In genomic region chr1:74119115-74119514, GRCm38 (mm10) we compare ENCODE assay signal across 15 mouse cellular contexts. TPM values are rescaled to one million over a fixed set of nuclear protein-coding genes. Genes with fewer than 3 reads are reported as not detected.
A peak's percentile ranks its signal among the peaks of the same experiment; 100 is the strongest.
DNase-seq lines count a peak whose midpoint lies in the region; ATAC-seq and TF ChIP-seq lines count a peak whose summit lies in the region.
"Had no signal": no experiment of that assay in that cellular context is flagged by ENCODE, and none has a peak within 500 bp of the region (broad histone marks: within the 10 kb centered on the region; RNA-seq: fewer than 3 reads in every experiment).

No protein-coding gene starts in this region.

- H3K27me3 ChIP-seq in forebrain, embryonic 14.5 days (replicated peaks; ENCODE audit: control insufficient read depth, insufficient read depth, low read length): no peaks in the 10 kb centered on the region
- H3K27me3 ChIP-seq in forebrain, embryonic 10.5 days (ENCODE audit: poor library complexity, severe bottlenecking): peaks cover 41% of the 10 kb centered on the region
- H3K27me3 ChIP-seq in kidney, adult 2 months (replicated peaks; ENCODE audit: control insufficient read depth, insufficient read depth, low read length): no peaks in the 10 kb centered on the region
- H3K27me3 ChIP-seq: heart, embryonic 15.5 days; Patski had no signal

- no peak for TF ChIP-seq POLR2A in kidney, adult 2 months (IDR thresholded peaks at IDR 0.05; ENCODE audit: low read depth, low read length)

- no peak for TF ChIP-seq CTCF in kidney, adult 2 months (conservative IDR thresholded peaks at IDR 0.05; ENCODE audit: insufficient read depth, insufficient read length, low read depth, low read length)

- H3K9me3 ChIP-seq in forebrain, embryonic 14.5 days (replicated peaks; ENCODE audit: control insufficient read depth, low read length): no peaks in the 10 kb centered on the region
- H3K9me3 ChIP-seq in forebrain, embryonic 10.5 days: no peaks in the 10 kb centered on the region
- H3K9me3 ChIP-seq: heart, embryonic 15.5 days; limb, embryonic 12.5 days; midbrain, embryonic 12.5 days had no signal

- peak overlapping the region; percentile 9; the same call in 1 of the 2 replicates for H3K27ac ChIP-seq in forebrain, embryonic 14.5 days (ENCODE audit: low read depth, low read length)
- no peak overlapping the region for H3K27ac ChIP-seq in forebrain, embryonic 10.5 days
- H3K27ac ChIP-seq in kidney, adult 2 months (ENCODE audit: insufficient read depth, low read depth, low read length): peak overlapping the region; percentile 19
- H3K27ac ChIP-seq: heart, embryonic 15.5 days; layer of hippocampus, adult 2 months; limb, embryonic 12.5 days; midbrain, embryonic 12.5 days had no signal

- WGBS in forebrain, embryonic 14.5 days: 55% methylated on average over 1 of the region's 1 CpGs
- 93% methylated on average over 1 of the region's 1 CpGs for WGBS in forebrain, embryonic 10.5 days
- 90% methylated on average over 1 of the region's 1 CpGs for WGBS in kidney, adult 2 months

- H3K9ac ChIP-seq in forebrain, embryonic 14.5 days (ENCODE audit: low read length): no peak overlapping the region
- H3K9ac ChIP-seq: heart, embryonic 15.5 days; limb, embryonic 12.5 days; midbrain, embryonic 12.5 days had no signal

- intact Hi-C loops in heart, postnatal 25 days (cut with DNase I): no loop called here

- H3K4me3 ChIP-seq in forebrain, embryonic 14.5 days (ENCODE audit: low read depth, low read length): no peak overlapping the region
- no peak overlapping the region for H3K4me3 ChIP-seq in forebrain, embryonic 10.5 days
- no peak overlapping the region for H3K4me3 ChIP-seq in kidney, adult 2 months (ENCODE audit: insufficient read depth, low read depth, low read length)
- H3K4me3 ChIP-seq: heart, embryonic 15.5 days; layer of hippocampus, adult 2 months; limb, embryonic 12.5 days; midbrain, embryonic 12.5 days had no signal

- no peaks in the 10 kb centered on the region for H3K36me3 ChIP-seq in forebrain, embryonic 14.5 days (ENCODE audit: control insufficient read depth, insufficient read depth, low read length)
- no peaks in the 10 kb centered on the region for H3K36me3 ChIP-seq in forebrain, embryonic 10.5 days (replicated peaks)
- no peaks in the 10 kb centered on the region for H3K36me3 ChIP-seq in kidney, adult 2 months (ENCODE audit: control insufficient read depth, insufficient read depth, low read length)
- H3K36me3 ChIP-seq: heart, embryonic 15.5 days; limb, embryonic 12.5 days; midbrain, embryonic 12.5 days had no signal

- ATAC-seq in forebrain, embryonic 14.5 days: peak; percentile 22; the same call in 1 of the 2 replicates
- no peak for ATAC-seq in granulocyte monocyte progenitor cell, adult 5-6 weeks (replicated peaks; ENCODE audit: poor library complexity, severe bottlenecking)
- ATAC-seq: Patski had no signal

- peaks cover 11% of the 10 kb centered on the region; the same call in 1 of the 2 replicates for H3K4me1 ChIP-seq in forebrain, embryonic 14.5 days (ENCODE audit: control insufficient read depth, insufficient read depth, low read length)
- H3K4me1 ChIP-seq in forebrain, embryonic 10.5 days: peaks cover 11% of the 10 kb centered on the region
- H3K4me1 ChIP-seq in kidney, adult 2 months (ENCODE audit: control insufficient read depth, insufficient read depth, low read length): peaks cover 11% of the 10 kb centered on the region
- H3K4me1 ChIP-seq: limb, embryonic 12.5 days had no signal

- no peak overlapping the region for H3K4me2 ChIP-seq in forebrain, embryonic 14.5 days (ENCODE audit: low read length)
- H3K4me2 ChIP-seq: heart, embryonic 15.5 days; limb, embryonic 12.5 days; midbrain, embryonic 12.5 days had no signal

- peak; percentile 73 for DNase-seq in forebrain, embryonic 14.5 days (ENCODE audit: low spot score)
- no peak for DNase-seq in forebrain, embryonic 10.5 days (ENCODE audit: extremely low spot score, low spot score)
- DNase-seq in kidney, adult 2 months: peak; percentile 70
- no peak for DNase-seq in kidney, postnatal 4 days
- peak; percentile 42 for DNase-seq in NIH3T3 (ENCODE audit: low read depth)
- DNase-seq in heart, postnatal 25 days (ENCODE audit: low spot score): peak; percentile 24
- DNase-seq in cerebellum, adult 11 months: no peak
- DNase-seq: lung, adult 2 months had no signal

RNA-seq across cellular contexts. Expression of gene Tns1, which starts 5.1 kb away (rescaled TPM):
- polyA plus RNA-seq in forebrain, embryonic 14.5 days (2014; fragmentation: Nextera tagmentation; extraction: Ambion mirVana): 7.7 and 9.4 TPM in 2 replicates
- polyA plus RNA-seq in forebrain, embryonic 10.5 days (2016; fragmentation: Nextera tagmentation; extraction: Ambion mirVana): 11.6 and 15.9 TPM in 2 replicates
- 400 and 465 TPM in 2 replicates for polyA plus RNA-seq in kidney, adult 2 months (2012; rRNA removed)
- total RNA-seq in heart, postnatal 25 days (2021): 100 to 1,000 TPM; 679 to 701 TPM
- total RNA-seq in granulocyte monocyte progenitor cell, adult 5-6 weeks (2014; fragmentation: Nextera tagmentation): 10.9 and 29.0 TPM in 2 replicates
- 3.0 and 4.7 TPM in 2 replicates for total RNA-seq in granulocyte monocyte progenitor cell, adult 5-6 weeks (2017)

RNA-seq across cellular contexts. Expression of gene Rufy4, which starts 6.2 kb away (rescaled TPM):
- 0.24 and 0.27 TPM in 2 replicates for polyA plus RNA-seq in forebrain, embryonic 14.5 days (2014; fragmentation: Nextera tagmentation; extraction: Ambion mirVana)
- 0.27 and 0.35 TPM in 2 replicates for polyA plus RNA-seq in forebrain, embryonic 10.5 days (2016; fragmentation: Nextera tagmentation; extraction: Ambion mirVana)
- 2.4 and 3.3 TPM in 2 replicates for polyA plus RNA-seq in kidney, adult 2 months (2012; rRNA removed)
- total RNA-seq in heart, postnatal 25 days (2021): 1 to 10 TPM; 1.1 to 1.5 TPM
- 1.4 and 2.0 TPM in 2 replicates for total RNA-seq in granulocyte monocyte progenitor cell, adult 5-6 weeks (2014; fragmentation: Nextera tagmentation)
- 0.30 TPM in 1 of 2 replicates, not detected in the other for total RNA-seq in granulocyte monocyte progenitor cell, adult 5-6 weeks (2017)
- polyA plus RNA-seq: cortical plate, adult 2 months had no signal

RNA-seq across cellular contexts. Expression of gene Cxcr2, which starts 34.7 kb away (rescaled TPM):
- polyA plus RNA-seq in forebrain, embryonic 14.5 days (2014; fragmentation: Nextera tagmentation; extraction: Ambion mirVana): 0.06 and 0.08 TPM in 2 replicates
- 0.05 and 0.14 TPM in 2 replicates for polyA plus RNA-seq in forebrain, embryonic 10.5 days (2016; fragmentation: Nextera tagmentation; extraction: Ambion mirVana)
- 0.07 and 0.55 TPM in 2 replicates for polyA plus RNA-seq in kidney, adult 2 months (2012; rRNA removed)
- under 1 TPM; 0.10 to 0.11 TPM for total RNA-seq in heart, postnatal 25 days (2021)
- 7.9 and 8.7 TPM in 2 replicates for total RNA-seq in granulocyte monocyte progenitor cell, adult 5-6 weeks (2014; fragmentation: Nextera tagmentation)
- total RNA-seq in granulocyte monocyte progenitor cell, adult 5-6 weeks (2017): 9.4 and 10.3 TPM in 2 replicates
- total RNA-seq: layer of hippocampus, adult 2 months had no signal
- polyA plus RNA-seq: cortical plate, adult 2 months had no signal

Comparison
In these comparisons a context has a peak if more than half of its experiments do, and no peak if none do; other contexts are left out.
1. DNase-seq: peak in forebrain, embryonic 14.5 days (single experiment), kidney, adult 2 months (single experiment), NIH3T3 (single experiment) and heart, postnatal 25 days (single experiment); none in forebrain, embryonic 10.5 days (single experiment), kidney, postnatal 4 days (0 of 2) and cerebellum, adult 11 months (single experiment).
2. RNA of gene Tns1, which starts 5.1 kb away (polyA plus RNA-seq): 400 to 465 TPM in kidney, adult 2 months; 11.6 to 15.9 TPM in forebrain, embryonic 10.5 days and 7.7 to 9.4 TPM in forebrain, embryonic 14.5 days; every median in the first group is over 10 times any median in the second.